Comparison of ENCODE assay signal across 26 mouse cellular contexts in the genomic region with DNA sequence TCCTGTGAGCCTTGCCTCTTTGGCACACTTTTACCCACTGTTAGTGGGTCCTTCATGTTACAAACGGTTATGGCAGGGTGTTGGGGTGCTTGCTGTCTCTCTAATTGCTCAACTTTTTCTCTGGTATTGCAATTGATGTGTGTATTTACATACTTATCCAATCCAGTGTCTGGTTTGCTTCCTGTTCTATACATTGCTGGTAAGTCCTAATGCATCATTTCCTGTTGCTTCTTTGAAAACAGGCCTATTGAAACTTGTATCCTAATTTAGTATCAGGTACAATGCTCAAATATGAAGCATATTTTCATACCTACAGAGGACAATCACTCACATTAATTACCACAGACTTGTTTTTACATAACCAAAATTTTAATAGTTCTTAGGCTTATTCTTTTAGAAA.
"Had no signal": no experiment of that assay in that cellular context is flagged by ENCODE, and none has a peak within 500 bp of the region (broad histone marks: within the 10 kb centered on the region; RNA-seq: fewer than 3 reads in every experiment).

No protein-coding gene starts in this region.

- H3K4me3 ChIP-seq: gastrocnemius, adult 2 months; heart, embryonic 10.5 days; heart, embryonic 12.5 days; hindbrain, embryonic 10.5 days; intestine, embryonic 15.5 days; kidney, embryonic 15.5 days; left cerebral cortex, adult 2 months; limb, embryonic 10.5 days; limb, embryonic 12.5 days; liver, embryonic 13.5 days; liver, embryonic 15.5 days had no signal

- H3K36me3 ChIP-seq: heart, embryonic 10.5 days; heart, embryonic 12.5 days; hindbrain, embryonic 10.5 days; intestine, embryonic 15.5 days; kidney, embryonic 15.5 days; limb, embryonic 10.5 days; limb, embryonic 12.5 days; liver, embryonic 13.5 days; liver, embryonic 15.5 days had no signal

- H3K27ac ChIP-seq: gastrocnemius, adult 2 months; heart, embryonic 10.5 days; hindbrain, embryonic 10.5 days; hindbrain, embryonic 14.5 days; intestine, embryonic 15.5 days; kidney, embryonic 15.5 days; kidney, postnatal 0 days; left cerebral cortex, adult 2 months; limb, embryonic 10.5 days; limb, embryonic 12.5 days; liver, embryonic 13.5 days; liver, embryonic 15.5 days had no signal

- H3K9me3 ChIP-seq: heart, embryonic 10.5 days; heart, embryonic 12.5 days; hindbrain, embryonic 10.5 days; intestine, embryonic 15.5 days; kidney, embryonic 15.5 days; limb, embryonic 10.5 days; limb, embryonic 12.5 days; liver, embryonic 13.5 days; liver, embryonic 15.5 days had no signal

- ATAC-seq: hindbrain, embryonic 16.5 days; intestine, embryonic 15.5 days; intestine, postnatal 0 days had no signal

- H3K27me3 ChIP-seq: heart, embryonic 12.5 days; intestine, embryonic 15.5 days; kidney, embryonic 15.5 days; limb, embryonic 12.5 days; liver, embryonic 13.5 days; liver, embryonic 15.5 days had no signal

- H3K4me1 ChIP-seq: heart, embryonic 10.5 days; hindbrain, embryonic 10.5 days; intestine, embryonic 15.5 days; kidney, embryonic 15.5 days; limb, embryonic 12.5 days; liver, embryonic 13.5 days; liver, embryonic 15.5 days had no signal

- H3K4me2 ChIP-seq: heart, embryonic 12.5 days; hindbrain, embryonic 14.5 days; intestine, embryonic 15.5 days; kidney, embryonic 15.5 days; limb, embryonic 12.5 days; liver, embryonic 11.5 days; liver, embryonic 13.5 days; liver, embryonic 15.5 days had no signal

- H3K9ac ChIP-seq: heart, embryonic 12.5 days; hindbrain, embryonic 14.5 days; intestine, embryonic 15.5 days; kidney, embryonic 15.5 days; limb, embryonic 12.5 days; liver, embryonic 13.5 days; liver, embryonic 15.5 days had no signal

- DNase-seq: gastrocnemius, adult 2 months; gastrocnemius, postnatal 10 days; gastrocnemius, postnatal 25 days; heart, adult 18-20 months; heart, postnatal 10 days; heart, postnatal 4 days; kidney, adult 18-20 months; kidney, adult 8-10 months; kidney, postnatal 14 days; kidney, postnatal 36 days; liver; liver, embryonic 13.5 days had no signal
